Mouse (Mus musculus) cerebellum, adult 2 months (tissue): ENCODE measurements around the gene Gm49361. TPM values are rescaled to one million over a fixed set of nuclear protein-coding genes. Genes with fewer than 3 reads are reported as not detected.

Experiments
- DNase-seq, 2 experiments: peaks; one replicate each; pipeline ENCODE4 v3.0.0; 2021
- H3K27ac ChIP-seq: fragments of 200-500 bp; 2 replicates; pipeline ENCODE4 v1.5.1; 2012; ENCODE audit warnings: low read length, control low read depth, inconsistent platforms; ENCODE audit not compliant: insufficient read depth
- H3K27me3 ChIP-seq: fragments of 200-500 bp; 2 replicates; pipeline ENCODE4 v1.6.1; 2012; ENCODE audit warnings: inconsistent platforms, mild to moderate bottlenecking, low read length, moderate library complexity; ENCODE audit not compliant: control insufficient read depth, insufficient read depth
- H3K4me1 ChIP-seq: fragments of 200-500 bp; 2 replicates; pipeline ENCODE4 v1.6.1; 2011; ENCODE audit warnings: low read length; ENCODE audit not compliant: control insufficient read depth, insufficient read depth
- H3K4me3 ChIP-seq: fragments of 200-500 bp; replicated peaks from 2 replicates; pipeline ENCODE3; 2011; ENCODE audit warnings: mild to moderate bottlenecking, low read depth, low read length, control low read depth; ENCODE audit not compliant: insufficient read depth
- CTCF ChIP-seq: fragments of 200-500 bp; IDR thresholded peaks from 2 replicates; pipeline ENCODE4 v1.5.1; 2011; ENCODE audit warnings: low read depth, mild to moderate bottlenecking, control low read depth, low read length, moderate library complexity, borderline replicate concordance; ENCODE audit not compliant: insufficient read depth
- POLR2A ChIP-seq: fragments of 200-500 bp; IDR thresholded peaks from 2 replicates; pipeline ENCODE4 v1.6.1; 2011; ENCODE audit warnings: low read length, control low read depth, borderline replicate concordance; ENCODE audit not compliant: insufficient read depth
- WGBS: fragments of 180-500 bp; shearing (Covaris S2); methylation state at CpG from one replicate; pipeline ENCODE4 v1.1.7; 2018; 5-methylcytosine and 5-hydroxymethylcytosine counted together
- polyA plus RNA-seq: library from polyadenylated mRNA; depleted of rRNA; stranded (reverse); fragments of >200 nt; gene quantifications from 2 replicates; pipeline ENCODE4 v1.2.3, GENCODE M21; 2012

Gm49361 gene
- polyA plus RNA-seq, 1 experiment: not detected

- no peaks in the 10 kb centered on the region for H3K27me3 ChIP-seq
- no peaks in the 10 kb centered on the region for H3K4me1 ChIP-seq
- no peak overlapping the region for H3K4me3 ChIP-seq
- H3K27ac ChIP-seq: no peak overlapping the region
- TF ChIP-seq POLR2A (no peak), CTCF (no peak)
- WGBS: 39% methylated on average over 5 of the region's 5 CpGs
- DNase-seq: no peak
These were observed 111.8 kb downstream of the Gm49361 start for GRCm38 (mm10) chr14:57634141-57634540.

DNA sequence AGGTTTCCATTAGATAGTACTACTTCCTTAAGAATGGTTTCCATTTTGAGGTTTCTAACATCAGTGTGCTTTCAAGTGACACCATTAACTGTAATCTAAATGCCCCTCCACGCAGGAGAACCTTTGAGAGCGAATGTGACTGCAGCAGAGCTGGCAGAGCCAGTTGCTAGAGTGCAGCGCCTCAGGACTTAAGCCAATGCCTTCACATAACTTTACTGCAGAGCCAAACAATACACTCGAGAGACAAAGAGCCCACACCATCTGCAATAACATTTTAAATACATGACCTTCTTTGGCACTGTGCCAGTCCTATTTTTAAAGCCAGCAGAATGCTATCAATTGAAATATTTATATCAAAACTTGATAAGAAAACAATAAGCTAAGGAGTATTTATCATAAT lies 116.3 kb downstream of the Gm49361 start:
- Histone ChIP-seq H3K27ac (no peak overlapping the region), H3K4me3 (no peak overlapping the region), H3K4me1 (no peaks in the 10 kb centered on the region), H3K27me3 (no peaks in the 10 kb centered on the region)
- DNase-seq: no peak
- WGBS: 26% methylated on average over 4 of the region's 4 CpGs
- no peak for TF ChIP-seq CTCF
- TF ChIP-seq POLR2A: no peak

GRCm38 (mm10) chr14:57622934-57623333 lies 123.0 kb downstream of the Gm49361 start:
- Histone ChIP-seq H3K4me3 (no peak overlapping the region), H3K27ac (no peak overlapping the region), H3K27me3 (no peaks in the 10 kb centered on the region), H3K4me1 (peaks cover 8% of the 10 kb centered on the region; the same call in 1 of the 2 replicates)
- TF ChIP-seq POLR2A (no peak), CTCF (no peak)
- no peak for DNase-seq
- WGBS: 82% methylated on average over 3 of the region's 3 CpGs

GRCm38 (mm10) chr14:57621699-57622098 lies 124.2 kb downstream of the Gm49361 start:
- no peaks in the 10 kb centered on the region for H3K27me3 ChIP-seq
- TF ChIP-seq CTCF (no peak), POLR2A (no peak)
- WGBS: 30% methylated on average over 4 of the region's 4 CpGs
- peak; percentile 28 to 69 for DNase-seq
- H3K27ac ChIP-seq: no peak overlapping the region
- peaks cover 8% of the 10 kb centered on the region; the same call in 1 of the 2 replicates for H3K4me1 ChIP-seq
- no peak overlapping the region for H3K4me3 ChIP-seq

DNA sequence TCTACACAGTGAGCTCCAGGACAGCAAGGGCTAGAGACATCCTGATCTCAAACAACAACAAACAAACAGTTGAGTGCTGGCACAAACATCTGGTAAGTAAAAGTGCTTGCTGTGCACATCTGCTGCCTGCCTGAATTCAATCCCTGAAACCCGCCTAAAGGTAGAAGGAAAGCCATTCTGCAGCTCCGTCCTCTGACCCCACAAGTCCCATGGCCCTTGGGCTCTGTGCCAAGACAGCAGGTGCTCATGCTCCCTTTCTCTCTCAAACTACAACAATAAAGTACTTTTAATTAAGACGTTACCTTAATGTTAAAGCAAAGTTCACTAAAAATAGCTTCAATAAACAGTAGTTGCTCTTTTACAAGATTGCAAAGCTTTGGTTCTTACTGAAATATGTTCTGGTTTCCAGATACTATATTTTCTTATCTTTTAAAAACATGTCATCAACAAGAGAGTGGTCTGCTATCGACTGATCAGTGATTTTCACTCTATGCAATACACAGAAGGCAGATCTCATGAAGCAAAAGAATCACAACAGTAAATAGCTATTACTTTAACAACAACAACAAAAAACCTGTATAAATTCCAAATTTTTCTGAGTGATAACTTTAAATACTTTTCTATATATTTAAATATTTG lies 125.2 kb downstream of the Gm49361 start:
- H3K27me3 ChIP-seq: no peaks in the 10 kb centered on the region
- 37% methylated on average over 4 of the region's 4 CpGs for WGBS
- no peak overlapping the region for H3K4me3 ChIP-seq
- peak; percentile 35 for DNase-seq
- no peak overlapping the region for H3K27ac ChIP-seq
- no peak for TF ChIP-seq POLR2A
- no peak for TF ChIP-seq CTCF
- peaks cover 8% of the 10 kb centered on the region; the same call in 1 of the 2 replicates for H3K4me1 ChIP-seq

DNA sequence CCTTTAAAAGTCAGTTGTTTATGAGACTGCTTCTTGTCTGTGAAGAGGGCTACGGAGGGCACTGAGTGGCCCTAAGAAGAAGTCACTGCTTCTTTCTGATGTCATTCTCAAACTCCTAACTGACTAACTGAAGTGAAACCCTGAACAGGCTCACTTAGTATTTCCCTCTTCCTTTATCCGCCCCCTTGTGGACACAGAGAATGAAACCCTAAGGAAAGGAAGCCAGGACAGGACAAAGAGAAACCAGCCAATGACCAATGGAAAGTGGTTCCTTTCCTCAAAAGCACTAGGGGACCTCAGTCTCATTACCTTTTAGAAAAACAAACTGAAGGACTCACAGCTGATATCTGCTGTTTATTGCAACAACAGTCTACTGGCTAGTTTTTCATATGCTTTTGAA lies 126.4 kb downstream of the Gm49361 start:
- H3K4me3 ChIP-seq: no peak overlapping the region
- DNase-seq: peak in 1 of 2 experiments; percentile 54
- H3K4me1 ChIP-seq: peaks cover 8% of the 10 kb centered on the region; the same call in 1 of the 2 replicates
- no peaks in the 10 kb centered on the region for H3K27me3 ChIP-seq
- WGBS: 56% methylated on average over 2 of the region's 2 CpGs
- no peak overlapping the region for H3K27ac ChIP-seq
- TF ChIP-seq POLR2A (no peak), CTCF (peak; percentile 18; the same call in 1 of the 2 replicates)

- H3K4me3 ChIP-seq: no peak overlapping the region
- no peak for DNase-seq
- TF ChIP-seq CTCF: no peak
- TF ChIP-seq POLR2A: no peak
- no peaks in the 10 kb centered on the region for H3K27me3 ChIP-seq
- H3K4me1 ChIP-seq: peaks cover 8% of the 10 kb centered on the region; the same call in 1 of the 2 replicates
- no peak overlapping the region for H3K27ac ChIP-seq
- WGBS: 98% methylated on average over 1 of the region's 1 CpGs
These were observed 128.2 kb downstream of the Gm49361 start for GRCm38 (mm10) chr14:57617675-57618074.

DNA sequence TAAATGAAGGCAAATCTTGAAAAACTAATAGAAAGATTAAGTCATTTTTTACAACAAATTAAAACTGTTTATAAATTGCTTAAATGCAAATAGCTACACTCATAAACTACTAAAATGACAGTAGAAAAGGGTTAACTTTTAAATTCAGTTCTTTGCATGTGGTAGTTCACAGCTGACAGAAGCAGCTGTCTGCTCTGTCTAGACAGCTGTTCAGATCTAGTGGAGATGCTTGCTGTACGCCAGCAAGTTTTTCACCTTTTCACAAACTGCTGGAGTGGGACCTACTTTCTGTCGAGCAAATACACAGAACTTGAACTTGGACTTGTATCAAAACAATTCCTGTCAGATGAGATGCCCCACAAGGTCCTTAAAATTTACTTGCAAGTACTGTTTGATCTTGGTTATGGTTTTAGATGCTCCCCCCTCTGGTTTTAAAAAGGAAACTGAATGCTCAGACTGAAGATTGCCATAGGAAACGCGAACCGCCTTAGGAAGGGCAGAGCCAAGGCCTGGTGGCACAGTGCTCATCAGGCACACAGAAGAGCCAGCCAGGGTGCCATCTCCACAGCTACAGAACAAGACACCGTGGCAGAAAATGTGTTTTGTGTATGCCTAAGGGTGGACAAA lies 129.5 kb downstream of the Gm49361 start:
- H3K4me3 ChIP-seq: no peak overlapping the region
- TF ChIP-seq CTCF: no peak
- no peak for TF ChIP-seq POLR2A
- no peak for DNase-seq
- WGBS: 38% methylated on average over 6 of the region's 6 CpGs
- H3K27me3 ChIP-seq: no peaks in the 10 kb centered on the region
- no peak overlapping the region for H3K27ac ChIP-seq
- H3K4me1 ChIP-seq: peaks cover 5% of the 10 kb centered on the region; the same call in 1 of the 2 replicates
